9 mouse cellular contexts compared by ENCODE assay signal in genomic region chr4:126465843-126466242, GRCm38 (mm10). TPM values are rescaled to one million over a fixed set of nuclear protein-coding genes. Genes with fewer than 3 reads are reported as not detected.
DNase-seq lines count a peak whose midpoint lies in the region; ATAC-seq lines count a peak whose summit lies in the region.
"Had no signal": no experiment of that assay in that cellular context is flagged by ENCODE, and none has a peak within 500 bp of the region (broad histone marks: within the 10 kb centered on the region; RNA-seq: fewer than 3 reads in every experiment).

No protein-coding gene starts in this region.

- H3K27ac ChIP-seq in heart, embryonic 12.5 days (ENCODE audit: poor library complexity, severe bottlenecking), result no peak overlapping the region
- peak overlapping the region; percentile 70 for H3K27ac ChIP-seq in midbrain, embryonic 16.5 days (ENCODE audit: low read length)
- H3K27ac ChIP-seq: limb, embryonic 15.5 days had no signal

- no peaks in the 10 kb centered on the region for H3K36me3 ChIP-seq in heart, embryonic 12.5 days
- no peaks in the 10 kb centered on the region for H3K36me3 ChIP-seq in midbrain, embryonic 16.5 days (ENCODE audit: control insufficient read depth, insufficient read depth, low read length)
- H3K36me3 ChIP-seq: limb, embryonic 15.5 days had no signal

- no peak for ATAC-seq in heart, embryonic 12.5 days (ENCODE audit: insufficient number of reproducible peaks, low FRiP score)
- no peak for ATAC-seq in midbrain, embryonic 16.5 days
- no peak for ATAC-seq in monocyte, adult 5-6 weeks (replicated peaks; ENCODE audit: insufficient number of reproducible peaks, low FRiP score, low TSS enrichment, poor library complexity, severe bottlenecking)

- no peaks in the 10 kb centered on the region for H3K27me3 ChIP-seq in heart, embryonic 12.5 days (replicated peaks)
- no peaks in the 10 kb centered on the region for H3K27me3 ChIP-seq in midbrain, embryonic 16.5 days (ENCODE audit: control insufficient read depth, insufficient read depth, low read depth, low read length)
- H3K27me3 ChIP-seq: limb, embryonic 15.5 days had no signal

- H3K4me1 ChIP-seq in heart, embryonic 12.5 days (replicated peaks), result peaks cover 42% of the 10 kb centered on the region
- peaks cover 48% of the 10 kb centered on the region for H3K4me1 ChIP-seq in midbrain, embryonic 16.5 days (ENCODE audit: control insufficient read depth, insufficient read depth, low read length)

- H3K4me2 ChIP-seq in heart, embryonic 12.5 days, result peak overlapping the region; percentile 51
- peak overlapping the region; percentile 79 for H3K4me2 ChIP-seq in midbrain, embryonic 16.5 days (ENCODE audit: low read length)
- H3K4me2 ChIP-seq: limb, embryonic 15.5 days had no signal

- no peak overlapping the region for H3K4me3 ChIP-seq in heart, embryonic 12.5 days
- peak overlapping the region; percentile 16 for H3K4me3 ChIP-seq in midbrain, embryonic 16.5 days (ENCODE audit: low read depth, low read length)
- H3K4me3 ChIP-seq: limb, embryonic 15.5 days had no signal

- no peak overlapping the region for H3K9ac ChIP-seq in heart, embryonic 12.5 days
- peak overlapping the region; percentile 43 for H3K9ac ChIP-seq in midbrain, embryonic 16.5 days (ENCODE audit: low read depth, low read length)
- H3K9ac ChIP-seq: limb, embryonic 15.5 days had no signal

- peak; percentile 51 to 70 for DNase-seq in left cerebral cortex, postnatal 14 days (ENCODE audit: low spot score in 2 of 2)
- DNase-seq in left cerebral cortex, adult 11 months (ENCODE audit: low spot score), result no peak
- peak; percentile 20 for DNase-seq in cerebellum, adult 8-10 months
- DNase-seq in layer of hippocampus, postnatal 10 days (ENCODE audit: low spot score in 2 of 2), result peak; percentile 30 to 45
- DNase-seq in thymus, postnatal 36 days, result peak; percentile 13 to 34

- no peaks in the 10 kb centered on the region for H3K9me3 ChIP-seq in heart, embryonic 12.5 days (replicated peaks)
- no peaks in the 10 kb centered on the region for H3K9me3 ChIP-seq in midbrain, embryonic 16.5 days (replicated peaks; ENCODE audit: control insufficient read depth, low read length, poor library complexity, severe bottlenecking)
- H3K9me3 ChIP-seq: limb, embryonic 15.5 days had no signal

- WGBS in heart, embryonic 12.5 days, result 10% methylated on average over 8 of the region's 8 CpGs
- 5% methylated on average over 8 of the region's 8 CpGs for WGBS in midbrain, embryonic 16.5 days

- intact Hi-C loops in left cerebral cortex, postnatal 14 days (cut with DNase I), result no loop called here

RNA-seq across cellular contexts. Expression of gene Ago1, which starts 2.5 kb away (rescaled TPM):
- total RNA-seq in left cerebral cortex, postnatal 14 days (2021), result 10 to 100 TPM; 49.4 to 52.1 TPM
- 2.5 and 3.0 TPM in 2 replicates for polyA plus RNA-seq in heart, embryonic 12.5 days (2016; fragmentation: Nextera tagmentation; extraction: Ambion mirVana)
- total RNA-seq in layer of hippocampus, postnatal 10 days (2021), result 10 to 100 TPM; 80.6 to 83.2 TPM
- polyA plus RNA-seq in midbrain, embryonic 16.5 days (2015; fragmentation: Nextera tagmentation; extraction: Ambion mirVana), result 8.8 and 10.0 TPM in 2 replicates
- total RNA-seq in monocyte, adult 5-6 weeks (2017), result 10.7 to 25.3 TPM (median 18.5 TPM) in 3 replicates

RNA-seq across cellular contexts. Expression of gene Ago3, which starts 36.5 kb away (rescaled TPM):
- total RNA-seq in left cerebral cortex, postnatal 14 days (2021), result 10 to 100 TPM; 27.9 to 33.5 TPM
- polyA plus RNA-seq in heart, embryonic 12.5 days (2016; fragmentation: Nextera tagmentation; extraction: Ambion mirVana), result 11.4 and 13.2 TPM in 2 replicates
- 10 to 100 TPM; 29.0 to 36.1 TPM for total RNA-seq in layer of hippocampus, postnatal 10 days (2021)
- 14.3 and 18.5 TPM in 2 replicates for polyA plus RNA-seq in midbrain, embryonic 16.5 days (2015; fragmentation: Nextera tagmentation; extraction: Ambion mirVana)
- total RNA-seq in monocyte, adult 5-6 weeks (2017), result 3.9 to 11.1 TPM (median 6.4 TPM) in 3 replicates
